Mouse (Mus musculus) layer of hippocampus, postnatal 10 days (tissue): Measurements from ENCODE around the gene Hpn. TPM values are rescaled to one million over a fixed set of nuclear protein-coding genes. Genes with fewer than 3 reads are reported as not detected.
A peak's percentile ranks its signal among the peaks of the same experiment; 100 is the strongest.

ENCODE experiments used
- DNase-seq, 2 experiments: peaks; one replicate each; pipeline ENCODE4 v3.0.0; 2021; ENCODE audit warnings: low spot score in 2 of 2
- total RNA-seq, 2 experiments: library from RNA; stranded (reverse); gene quantifications; 2 replicates each; pipeline ENCODE4 v1.2.3; 2021

Gene Hpn
- total RNA-seq, 2 experiments from 2014 or later: 2.1 to 2.9 TPM

DNA sequence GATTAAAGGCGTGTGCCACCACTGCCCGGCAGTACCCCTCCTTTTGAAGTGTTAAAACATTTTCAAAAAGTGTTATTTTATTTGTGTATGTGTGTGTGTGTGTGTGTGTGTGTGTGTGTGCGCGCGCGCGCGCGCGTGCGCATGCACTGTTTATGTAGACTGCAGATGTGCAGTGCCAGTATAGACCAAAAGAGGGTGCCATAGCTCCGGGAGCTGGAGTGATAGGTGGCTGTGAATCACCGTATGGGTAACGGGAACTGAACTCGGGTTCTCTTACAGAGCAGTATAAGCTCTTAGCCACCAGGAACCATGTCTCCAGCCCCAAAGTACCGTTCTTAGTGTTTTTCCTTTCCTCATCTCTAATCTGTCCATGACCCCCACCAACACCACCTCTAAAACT lies 29.8 kb upstream of the Hpn start:
- peak in 1 of 2 experiments; percentile 24 for DNase-seq

- DNase-seq: no peak
These were observed 25.9 kb upstream of the Hpn start for GRCm38 (mm10) chr7:31140941-31141340.

- DNase-seq: no peak
These were observed 25.2 kb upstream of the Hpn start for GRCm38 (mm10) chr7:31140302-31140701.

DNA sequence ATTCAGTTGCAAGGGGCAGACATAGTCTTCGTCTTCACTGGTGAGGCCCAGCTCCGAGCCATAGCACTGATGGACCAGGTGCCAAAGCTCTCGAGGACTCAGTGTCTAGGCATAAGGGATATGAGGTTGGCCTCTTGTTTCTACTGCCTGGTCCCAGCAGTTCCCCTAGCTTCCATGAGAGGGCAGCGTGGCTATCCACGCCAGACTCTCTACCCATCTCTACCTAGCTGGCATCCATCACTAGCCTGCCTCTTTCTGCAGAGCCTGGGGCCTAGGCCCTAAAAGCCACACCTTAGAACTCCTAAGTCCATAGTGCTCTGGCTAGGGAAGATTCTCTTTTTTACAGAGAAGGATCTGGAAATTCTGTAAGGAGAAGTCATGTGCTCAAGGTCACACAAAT lies 24.7 kb upstream of the Hpn start:
- peak; percentile 66 to 75 for DNase-seq

DNA sequence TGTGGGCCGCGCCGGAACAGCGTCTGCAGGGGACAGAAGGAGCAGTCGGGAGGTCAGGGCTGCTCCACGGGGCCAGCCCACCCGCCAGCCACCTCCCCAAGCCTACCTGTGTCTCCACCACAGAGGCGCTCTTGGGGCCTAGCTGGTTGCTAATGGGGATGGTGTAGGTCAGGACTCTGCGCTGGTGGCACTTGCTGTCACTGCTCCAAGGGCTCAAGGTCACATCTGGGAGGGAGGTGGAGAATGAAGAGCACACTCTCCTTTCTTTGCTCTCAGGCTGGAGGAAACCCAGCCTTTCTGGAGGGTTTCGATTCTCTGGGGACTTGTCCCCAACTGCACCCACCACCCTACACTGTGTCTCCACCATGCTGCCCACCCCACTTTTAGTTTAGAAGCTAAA lies 20.6 kb upstream of the Hpn start:
- no peak for DNase-seq

GRCm38 (mm10) chr7:31131866-31132265 lies 16.8 kb upstream of the Hpn start:
- no peak for DNase-seq

DNA sequence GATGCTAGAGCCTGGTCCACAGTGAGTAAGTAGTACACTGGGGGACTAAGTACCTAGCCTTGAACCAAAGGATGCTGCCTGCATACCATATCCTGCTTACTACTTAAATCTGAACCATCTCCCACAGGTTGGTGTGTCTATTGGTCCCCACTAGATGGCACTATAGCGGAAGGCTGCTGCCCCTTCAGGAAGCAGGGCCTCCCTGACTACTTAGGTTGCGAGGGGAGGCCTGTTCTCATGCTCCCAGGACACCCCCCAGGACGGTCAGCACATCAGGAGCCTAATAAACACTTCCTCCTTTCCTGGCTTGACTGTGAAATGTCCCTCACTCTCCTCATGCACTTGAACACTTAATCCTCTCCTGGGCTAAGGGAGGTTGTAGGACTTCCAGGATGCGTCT lies 15.8 kb upstream of the Hpn start:
- DNase-seq: peak; percentile 55 to 65

GRCm38 (mm10) chr7:31130197-31130596 lies 15.1 kb upstream of the Hpn start:
- no peak for DNase-seq

DNA sequence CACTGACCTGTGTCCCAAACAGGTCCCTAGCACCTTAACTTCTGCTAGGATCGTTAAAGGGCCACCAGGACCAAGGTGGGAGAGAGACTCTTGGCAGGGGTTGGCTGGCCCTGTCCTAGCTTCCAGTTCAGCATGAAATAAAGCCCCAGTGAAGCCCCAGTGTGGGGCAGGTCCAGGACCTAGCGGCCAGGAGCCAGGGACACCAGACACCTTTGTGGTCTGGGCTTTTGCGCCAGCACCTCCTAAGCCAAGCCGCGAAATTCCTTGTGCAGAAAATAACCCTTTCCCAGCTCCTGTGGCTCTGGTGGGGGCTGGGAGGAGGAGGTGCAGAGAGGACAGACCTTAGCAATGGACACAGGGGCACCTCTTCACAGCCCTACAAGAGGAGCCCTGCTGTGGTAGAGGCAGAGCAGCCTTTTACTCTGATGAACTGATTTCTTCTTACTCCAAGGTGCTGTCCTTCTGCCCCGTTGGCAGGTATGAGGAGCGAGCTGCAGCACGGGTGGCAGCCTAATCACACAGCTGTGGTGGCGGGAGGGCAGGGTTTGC lies 13.1 kb upstream of the Hpn start:
- peak in 1 of 2 experiments; percentile 21 for DNase-seq

GRCm38 (mm10) chr7:31126851-31127724 lies 12.0 kb upstream of the Hpn start, which contains the start of gene Scn1b:
Gene Scn1b, minus strand, starts transcription at chr7:31127003.
- peak; percentile 56 to 77 for DNase-seq

DNA sequence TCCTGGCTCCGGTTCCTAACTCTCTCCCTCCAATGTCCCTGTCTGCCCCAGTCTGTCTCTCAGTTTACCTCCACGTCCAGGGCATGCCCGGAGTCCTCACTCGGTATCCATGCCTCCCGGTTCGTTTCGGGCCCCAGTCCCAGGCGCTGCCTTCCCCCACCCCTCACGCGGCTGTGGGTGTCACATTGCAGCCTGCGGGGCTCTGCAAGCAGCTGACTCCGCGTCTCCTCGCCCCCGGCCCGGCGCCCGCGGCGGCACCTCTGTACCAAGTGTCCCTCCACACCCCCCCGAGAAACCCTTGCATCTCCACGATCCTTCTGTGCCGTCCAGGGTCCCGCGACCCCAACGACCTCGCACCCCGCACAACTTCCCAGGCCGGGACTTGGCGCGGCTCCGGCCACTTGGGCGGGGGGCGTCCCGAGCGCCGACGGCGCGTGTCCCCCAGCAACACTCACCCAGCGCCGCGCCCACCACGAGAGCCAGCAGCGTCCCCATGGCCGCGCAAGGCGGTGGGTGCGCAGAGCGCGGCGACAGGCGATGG lies 11.2 kb upstream of the Hpn start:
- peak; percentile 56 to 59 for DNase-seq

DNA sequence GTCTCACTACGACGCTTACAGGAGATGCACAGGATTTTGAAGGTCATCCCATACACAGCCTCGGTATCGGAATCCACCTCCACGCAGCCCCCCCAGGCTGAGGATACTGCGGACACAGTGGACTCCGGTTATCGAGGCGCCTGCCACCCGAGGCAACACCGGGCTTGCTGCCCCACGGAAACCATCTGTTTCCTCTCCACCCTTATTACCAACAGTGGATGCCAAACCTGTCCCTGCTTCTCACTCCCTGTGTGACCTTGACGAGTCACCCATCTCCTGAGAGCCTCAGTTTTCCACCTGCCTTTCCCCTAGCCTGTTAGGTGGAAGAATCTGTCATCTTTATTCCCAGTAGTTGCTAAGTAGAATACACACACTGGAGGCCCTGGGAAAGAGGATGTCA lies 10.0 kb upstream of the Hpn start:
- DNase-seq: peak in 1 of 2 experiments; percentile 16

DNA sequence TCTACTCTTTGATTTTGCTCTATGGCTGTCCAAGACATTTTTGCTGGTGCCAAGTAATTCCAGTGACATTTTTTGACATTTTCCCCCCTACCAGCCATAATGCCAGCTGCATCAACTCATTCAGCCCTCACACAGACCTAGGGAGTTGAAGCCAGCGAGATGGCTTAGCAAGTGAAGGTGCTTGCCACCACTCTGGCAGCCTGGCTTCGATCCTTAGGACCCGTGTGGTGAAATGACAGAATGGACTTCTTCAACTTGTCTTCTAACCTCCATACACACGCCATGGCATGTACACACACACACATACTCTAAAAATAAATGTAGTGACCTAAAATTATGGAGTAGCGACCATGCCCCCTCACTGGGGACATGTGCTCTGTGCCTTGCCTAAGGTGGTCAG lies 9.3 kb upstream of the Hpn start:
- no peak for DNase-seq

- no peak for DNase-seq
These were observed 8.6 kb upstream of the Hpn start for GRCm38 (mm10) chr7:31123697-31124096.

GRCm38 (mm10) chr7:31122641-31123631 lies 7.8 kb upstream of the Hpn start:
- no peak for DNase-seq

GRCm38 (mm10) chr7:31119556-31119955 lies 4.5 kb upstream of the Hpn start:
- DNase-seq: no peak

DNA sequence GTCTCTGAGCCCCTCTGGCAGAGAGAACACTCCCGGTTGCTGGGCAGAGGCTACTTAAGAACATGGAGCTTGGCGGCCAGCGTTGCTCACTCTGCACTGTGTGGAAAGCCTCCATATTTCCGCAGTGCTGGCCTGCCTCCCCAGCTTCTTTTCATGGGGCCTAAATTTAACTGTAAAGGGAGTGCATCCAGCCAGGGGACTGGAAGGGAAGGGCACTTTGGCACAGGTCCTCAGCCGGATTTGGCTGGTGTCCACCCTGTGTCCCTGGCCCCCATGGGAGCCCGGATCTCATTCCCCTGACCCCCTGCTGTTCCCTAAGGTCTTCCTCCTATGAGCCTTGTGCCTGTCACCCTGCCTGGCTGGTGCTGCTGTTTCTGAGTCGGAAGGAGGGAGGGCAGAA lies 3.4 kb upstream of the Hpn start:
- no peak for DNase-seq

- no peak for DNase-seq
These were observed 2.4 kb upstream of the Hpn start for GRCm38 (mm10) chr7:31117465-31117864.

GRCm38 (mm10) chr7:31116721-31117145 lies 1.6 kb upstream of the Hpn start:
- DNase-seq: peak in 1 of 2 experiments; percentile 15

DNA sequence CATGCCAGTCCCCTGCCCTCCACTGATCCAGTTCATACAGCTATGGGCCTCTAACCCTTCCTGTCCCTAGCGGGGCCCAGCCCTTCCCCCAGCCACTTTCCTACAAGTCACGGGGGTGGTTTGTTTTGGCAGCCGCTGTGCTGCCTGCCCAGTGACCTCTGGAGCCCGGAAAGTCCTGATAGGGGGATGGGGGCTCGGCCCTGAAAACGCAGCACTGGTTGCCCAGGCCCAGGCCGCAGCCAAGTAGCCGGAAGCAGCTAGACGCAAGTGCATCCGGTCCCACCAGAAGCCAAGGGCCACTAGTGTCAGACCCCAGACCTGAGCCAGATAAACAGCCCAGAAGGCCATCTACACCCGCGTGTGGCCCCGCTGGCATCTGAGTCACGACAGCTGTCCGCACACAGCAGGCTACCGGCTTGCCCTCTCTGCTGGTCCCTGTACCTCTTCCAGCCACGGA lies 525 bp upstream of the Hpn start:
- DNase-seq: peak; percentile 39 to 47

DNA sequence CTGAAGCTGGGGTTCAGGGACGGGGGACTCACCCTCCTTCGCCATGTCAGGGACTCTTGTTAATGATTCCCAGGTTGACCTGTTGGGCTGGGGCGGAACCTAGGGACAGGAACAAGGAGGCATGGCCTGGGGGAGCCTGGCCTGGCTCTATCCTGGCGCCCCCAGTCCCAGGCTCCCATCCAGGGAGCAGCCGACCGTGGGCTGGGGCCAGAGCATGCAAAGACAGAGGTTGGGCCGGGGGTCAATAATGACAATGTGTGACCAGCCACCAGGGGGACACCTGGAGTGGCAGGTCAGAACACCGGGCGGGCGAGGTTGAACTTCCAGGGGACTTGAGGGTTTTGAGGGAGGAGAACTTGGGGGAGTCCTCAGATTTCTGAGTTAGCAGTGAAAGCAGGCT lies 444 bp downstream of the Hpn start:
- DNase-seq: no peak
